Mouse (Mus musculus) lung, embryonic 14.5 days (tissue): Measurements from ENCODE around the gene Fgfr2. TPM values are rescaled to one million over a fixed set of nuclear protein-coding genes. Genes with fewer than 3 reads are reported as not detected.
A peak's percentile ranks its signal among the peaks of the same experiment; 100 is the strongest.

ENCODE experiments used
- ATAC-seq: fragments of 200-750 bp; cut with Nextera tagmentation; 2 replicates; pipeline ENCODE4 v1.8.0; 2017; ENCODE audit warnings: mild to moderate bottlenecking, moderate TSS enrichment, moderate library complexity; ENCODE audit not compliant: insufficient read depth
- DNase-seq: peaks from one replicate; pipeline ENCODE4 v3.0.0-alpha.2; 2015
- H3K27ac ChIP-seq: fragments of 300-500 bp; sonication (generic); 2 replicates; pipeline ENCODE4 v1.5.1; 2014; ENCODE audit warnings: low read depth, mild to moderate bottlenecking, moderate library complexity
- H3K27me3 ChIP-seq: fragments of 300-500 bp; sonication (generic); 2 replicates; pipeline ENCODE4 v1.6.1; 2014; ENCODE audit warnings: low read length, control low read depth; ENCODE audit not compliant: insufficient read depth
- H3K36me3 ChIP-seq: fragments of 300-500 bp; sonication (generic); 2 replicates; pipeline ENCODE4 v1.6.1; 2014; ENCODE audit warnings: control low read depth; ENCODE audit not compliant: insufficient read depth
- H3K4me1 ChIP-seq: fragments of 300-500 bp; sonication (generic); 2 replicates; pipeline ENCODE4 v1.6.1; 2014; ENCODE audit warnings: antibody characterized with exemption, control low read depth; ENCODE audit not compliant: insufficient read depth
- H3K4me2 ChIP-seq: fragments of 300-500 bp; sonication (generic); 2 replicates; pipeline ENCODE4 v1.6.1; 2014; ENCODE audit warnings: mild to moderate bottlenecking
- H3K4me3 ChIP-seq: fragments of 300-500 bp; sonication (generic); 2 replicates; pipeline ENCODE4 v1.5.1; 2014; ENCODE audit warnings: low read depth, low read length
- H3K9ac ChIP-seq: fragments of 300-500 bp; sonication (generic); 2 replicates; pipeline ENCODE4 v1.6.1; 2014
- H3K9me3 ChIP-seq: fragments of 300-500 bp; sonication (generic); 2 replicates; pipeline ENCODE4 v1.6.1; 2016; ENCODE audit warnings: low read depth, low read length, control low read depth
- CTCF ChIP-seq: IDR thresholded peaks from 2 replicates; pipeline ENCODE4 v1.5.1; 2016; ENCODE audit warnings: antibody characterized with exemption, low read depth
- WGBS: fragments of 180-500 bp; shearing (Covaris S2); extraction: QIAGEN DNeasy Blood & Tissue Kit; methylation state at CpG from one replicate; pipeline ENCODE4 v1.1.7; 2014; 5-methylcytosine and 5-hydroxymethylcytosine counted together
- polyA plus RNA-seq: library from polyadenylated mRNA; unstranded; fragments of >200 nt; fragmentation: Nextera tagmentation; extraction: Ambion mirVana; gene quantifications from 2 replicates; pipeline ENCODE4 v1.2.1, GENCODE M21; 2014

Fgfr2 gene
- polyA plus RNA-seq, 1 experiment from 2014 or later = 179 TPM

- no peak for TF ChIP-seq CTCF
- H3K4me2 ChIP-seq = no peak overlapping the region
- ATAC-seq (no peak), DNase-seq (no peak)
- no peaks in the 10 kb centered on the region for H3K4me1 ChIP-seq
- no peak overlapping the region for H3K27ac ChIP-seq
- 80% methylated on average over 8 of the region's 8 CpGs for WGBS
- no peaks in the 10 kb centered on the region for H3K36me3 ChIP-seq
- H3K9ac ChIP-seq = no peak overlapping the region
- H3K27me3 ChIP-seq = no peaks in the 10 kb centered on the region
- H3K9me3 ChIP-seq = no peaks in the 10 kb centered on the region
- no peak overlapping the region for H3K4me3 ChIP-seq
Measured at GRCm38 (mm10) chr7:130803251-130803825, 2319.8 kb downstream of the Fgfr2 start.

- no peak for TF ChIP-seq CTCF
- Histone ChIP-seq H3K27me3 (no peaks in the 10 kb centered on the region), H3K36me3 (no peaks in the 10 kb centered on the region), H3K9me3 (no peaks in the 10 kb centered on the region), H3K9ac (no peak overlapping the region), H3K4me2 (no peak overlapping the region), H3K4me3 (no peak overlapping the region), H3K4me1 (no peaks in the 10 kb centered on the region), H3K27ac (no peak overlapping the region)
- DNase-seq (no peak), ATAC-seq (no peak)
- WGBS = 77% methylated on average over 4 of the region's 4 CpGs
Measured at GRCm38 (mm10) chr7:130801811-130802210, 2321.3 kb downstream of the Fgfr2 start.

- H3K27ac ChIP-seq = no peak overlapping the region
- H3K4me1 ChIP-seq = no peaks in the 10 kb centered on the region
- no peak for ATAC-seq
- H3K4me3 ChIP-seq = no peak overlapping the region
- no peak overlapping the region for H3K4me2 ChIP-seq
- no peaks in the 10 kb centered on the region for H3K36me3 ChIP-seq
- no peak overlapping the region for H3K9ac ChIP-seq
- H3K9me3 ChIP-seq = no peaks in the 10 kb centered on the region
- H3K27me3 ChIP-seq = no peaks in the 10 kb centered on the region
- no peak for TF ChIP-seq CTCF
- DNase-seq = no peak
- whole genome bisulfite sequencing = 27% methylated on average over 4 of the region's 4 CpGs
Measured at GRCm38 (mm10) chr7:130800681-130801080, 2322.5 kb downstream of the Fgfr2 start.

GRCm38 (mm10) chr7:130799418-130799817 is 2323.7 kb downstream of the Fgfr2 start:
- Histone ChIP-seq H3K9me3 (no peaks in the 10 kb centered on the region), H3K4me2 (no peak overlapping the region), H3K4me1 (no peaks in the 10 kb centered on the region), H3K27me3 (no peaks in the 10 kb centered on the region), H3K27ac (no peak overlapping the region), H3K4me3 (no peak overlapping the region), H3K36me3 (no peaks in the 10 kb centered on the region), H3K9ac (no peak overlapping the region)
- TF ChIP-seq CTCF = no peak
- ATAC-seq (no peak), DNase-seq (no peak)
- 68% methylated on average over 10 of the region's 10 CpGs for WGBS

- no peak for TF ChIP-seq CTCF
- no peak for ATAC-seq
Measured at GRCm38 (mm10) chr7:130797524-130797923, 2325.6 kb downstream of the Fgfr2 start.

GRCm38 (mm10) chr7:130796786-130797185 is 2326.4 kb downstream of the Fgfr2 start:
- H3K4me1 ChIP-seq = no peaks in the 10 kb centered on the region
- DNase-seq (no peak), ATAC-seq (no peak)
- no peak overlapping the region for H3K4me2 ChIP-seq
- no peaks in the 10 kb centered on the region for H3K9me3 ChIP-seq
- H3K27ac ChIP-seq = no peak overlapping the region
- H3K4me3 ChIP-seq = no peak overlapping the region
- H3K36me3 ChIP-seq = no peaks in the 10 kb centered on the region
- WGBS = 58% methylated on average over 8 of the region's 8 CpGs
- no peaks in the 10 kb centered on the region for H3K27me3 ChIP-seq
- peak; percentile 58 for TF ChIP-seq CTCF
- no peak overlapping the region for H3K9ac ChIP-seq

More at GRCm38 (mm10) chr7:130797524-130797923, 2325.6 kb downstream of the Fgfr2 start:
- WGBS = 77% methylated on average over 6 of the region's 6 CpGs
- DNase-seq = no peak
- no peak overlapping the region for H3K9ac ChIP-seq
- H3K9me3 ChIP-seq = no peaks in the 10 kb centered on the region
- no peaks in the 10 kb centered on the region for H3K27me3 ChIP-seq
- H3K4me2 ChIP-seq = no peak overlapping the region
- H3K36me3 ChIP-seq = no peaks in the 10 kb centered on the region
- no peak overlapping the region for H3K4me3 ChIP-seq
- no peaks in the 10 kb centered on the region for H3K4me1 ChIP-seq
- no peak overlapping the region for H3K27ac ChIP-seq

- ATAC-seq (no peak), DNase-seq (no peak)
- H3K27ac ChIP-seq = no peak overlapping the region
- no peaks in the 10 kb centered on the region for H3K4me1 ChIP-seq
- no peaks in the 10 kb centered on the region for H3K27me3 ChIP-seq
- no peaks in the 10 kb centered on the region for H3K9me3 ChIP-seq
- TF ChIP-seq CTCF = no peak
- 73% methylated on average over 9 of the region's 9 CpGs for WGBS
- no peak overlapping the region for H3K4me2 ChIP-seq
- H3K36me3 ChIP-seq = no peaks in the 10 kb centered on the region
- H3K9ac ChIP-seq = no peak overlapping the region
- no peak overlapping the region for H3K4me3 ChIP-seq
Measured at GRCm38 (mm10) chr7:130793671-130794070, 2329.5 kb downstream of the Fgfr2 start.

- 81% methylated on average over 7 of the region's 7 CpGs for WGBS
- H3K4me1 ChIP-seq = peaks cover 10% of the 10 kb centered on the region; the same call in 1 of the 2 replicates
- no peaks in the 10 kb centered on the region for H3K36me3 ChIP-seq
- TF ChIP-seq CTCF = no peak
- DNase-seq = no peak
- H3K4me3 ChIP-seq = no peak overlapping the region
- H3K9ac ChIP-seq = no peak overlapping the region
- no peak for ATAC-seq
- no peak overlapping the region for H3K4me2 ChIP-seq
- H3K27ac ChIP-seq = no peak overlapping the region
- H3K9me3 ChIP-seq = no peaks in the 10 kb centered on the region
- no peaks in the 10 kb centered on the region for H3K27me3 ChIP-seq
Measured at GRCm38 (mm10) chr7:130789456-130789855, 2333.7 kb downstream of the Fgfr2 start.
